Mouse (Mus musculus): Measurements from ENCODE around the gene Bspry.

- TF ChIP-seq POLR2A (IDR thresholded peaks at IDR 0.05; ENCODE audit: control insufficient read depth in 1 of 2, insufficient read depth in 1 of 2, low read depth in 1 of 2, low read length in 2 of 2, poor library complexity in 1 of 2): no peak
- TF ChIP-seq ZKSCAN1 (IDR thresholded peaks at IDR 0.05; ENCODE audit: low read depth, low read length): no peak
- TF ChIP-seq CTCF (IDR thresholded peaks at IDR 0.05 in 2 of 3, conservative IDR thresholded peaks at IDR 0.05 in 1 of 3; ENCODE audit: control insufficient read depth in 1 of 3, insufficient read depth in 1 of 3, low read depth in 2 of 3, low read length in 3 of 3, poor library complexity in 1 of 3, severe bottlenecking in 1 of 3): no peak
- TF ChIP-seq MXI1 (IDR thresholded peaks at IDR 0.05; ENCODE audit: low read depth, low read length): no peak
- no peak for TF ChIP-seq EP300 (IDR thresholded peaks at IDR 0.05; ENCODE audit: low read depth in 1 of 2, low read length in 2 of 2)
- no peak for TF ChIP-seq GATA1 (IDR thresholded peaks at IDR 0.05; ENCODE audit: low read depth, low read length)
- TF ChIP-seq TCF12 (IDR thresholded peaks at IDR 0.05; ENCODE audit: low read depth, low read length): no peak
- no peak for TF ChIP-seq POLR2AphosphoS5 (IDR thresholded peaks at IDR 0.05; ENCODE audit: borderline replicate concordance, low read depth, low read length)
- TF ChIP-seq MYB (IDR thresholded peaks at IDR 0.05; ENCODE audit: low read depth, low read length): no peak
Measured at GRCm38 (mm10) chr4:62487172-62487571, 7.3 kb downstream of the Bspry start.
